Mouse (Mus musculus) kidney, postnatal 4 days (tissue): Measurements from ENCODE around the gene Gm20388.

Experiments
- DNase-seq, 2 experiments: peaks; one replicate each; pipeline ENCODE4 v3.0.0; 2021; ENCODE audit warnings: mixed read lengths in 2 of 2

Gm20388 gene

GRCm38 (mm10) chr8:121695585-121696184 is 1785.0 kb downstream of the Gm20388 start:
- DNase-seq = peak; percentile 21 to 41

DNA sequence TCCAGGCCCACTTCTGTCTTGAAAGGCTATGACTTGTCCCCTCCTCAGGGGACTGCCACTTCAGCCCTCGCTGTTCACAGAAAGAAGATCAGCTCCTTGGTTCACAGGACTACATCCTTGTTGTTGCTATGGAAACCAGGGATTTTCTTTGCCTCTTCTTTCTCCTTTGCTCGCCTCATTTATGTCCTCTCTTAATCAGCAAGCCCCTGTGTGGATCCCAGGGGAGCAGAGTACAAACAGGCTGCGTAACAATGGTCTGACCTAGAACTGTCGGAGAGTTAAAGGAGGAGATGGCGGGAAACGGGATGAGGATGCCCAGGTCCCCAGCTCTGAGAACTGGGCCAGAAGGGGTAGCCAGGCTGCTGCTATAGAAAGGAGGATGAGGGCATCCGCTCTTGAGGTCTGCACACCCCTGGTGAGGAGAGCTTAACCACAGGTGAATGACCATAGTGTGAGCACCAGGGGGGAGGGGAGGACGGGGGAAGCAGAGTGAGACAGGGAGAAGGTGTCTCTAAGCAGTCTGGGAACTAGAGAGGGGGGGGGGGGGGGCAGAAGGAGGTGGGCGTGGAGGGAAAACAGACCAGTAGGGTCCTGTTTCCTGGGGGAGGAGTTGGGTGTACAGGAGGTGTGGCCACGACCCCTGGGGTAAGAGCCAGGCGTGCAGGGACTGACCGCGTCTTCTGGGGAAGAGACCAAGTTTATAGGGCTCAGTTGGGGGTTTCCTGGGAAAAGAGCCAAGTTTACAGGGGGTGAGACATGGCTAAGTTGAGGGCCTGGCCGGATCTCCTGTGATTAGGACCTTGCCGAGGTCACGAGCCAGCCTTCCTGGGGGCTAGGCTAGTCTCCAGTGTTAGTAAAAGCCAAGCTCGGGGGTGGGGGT is 1787.3 kb downstream of the Gm20388 start:
- DNase-seq = peak; percentile 51 to 52

GRCm38 (mm10) chr8:121698615-121699101 is 1788.0 kb downstream of the Gm20388 start:
- peak in 1 of 2 experiments; percentile 20 for DNase-seq

GRCm38 (mm10) chr8:121699936-121700335 is 1789.3 kb downstream of the Gm20388 start:
- DNase-seq = no peak

DNA sequence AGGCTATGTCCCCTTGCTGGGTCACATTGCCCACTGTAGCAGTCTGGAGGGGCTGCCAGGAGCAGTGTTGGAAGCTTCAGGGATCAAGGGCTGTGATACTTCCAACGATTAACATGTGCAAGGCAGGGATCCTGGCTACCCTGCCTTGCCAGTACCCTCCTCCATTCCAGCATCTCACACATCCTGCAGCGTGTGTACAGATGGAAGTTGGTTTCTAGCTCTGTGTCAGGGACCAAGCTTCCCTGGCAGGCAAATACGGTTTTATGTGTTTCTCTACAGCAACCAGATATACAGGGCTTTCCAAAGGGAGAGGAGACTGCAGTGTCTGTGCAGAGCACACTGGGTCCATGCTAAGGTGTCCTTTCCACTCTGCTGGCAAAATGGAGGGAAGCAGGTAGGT is 1794.5 kb downstream of the Gm20388 start:
- DNase-seq = no peak

DNA sequence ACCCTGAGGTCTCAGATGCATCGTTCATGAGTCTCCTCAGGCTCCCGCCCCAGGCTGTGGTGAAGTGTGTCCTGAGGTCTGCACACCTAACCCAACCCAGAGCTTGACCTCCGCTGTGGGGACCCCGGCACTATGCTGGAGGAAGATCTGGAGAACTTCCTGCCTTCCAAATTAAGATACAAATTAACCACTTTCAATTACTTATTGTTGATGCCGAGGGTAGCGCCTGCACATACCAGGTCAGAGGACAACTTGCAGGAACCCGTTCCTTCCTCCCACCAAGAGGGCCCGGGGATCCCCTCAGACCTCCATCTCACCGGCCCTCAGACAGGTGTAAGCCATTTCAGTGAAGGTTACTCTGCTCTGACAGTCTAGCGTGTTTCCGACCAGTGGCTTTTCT is 1796.3 kb downstream of the Gm20388 start:
- no peak for DNase-seq

- DNase-seq = peak in 1 of 2 experiments; percentile 28
Measured at GRCm38 (mm10) chr8:121708406-121708805, 1797.8 kb downstream of the Gm20388 start.

- no peak for DNase-seq
Measured at GRCm38 (mm10) chr8:121717502-121717901, 1806.9 kb downstream of the Gm20388 start.

GRCm38 (mm10) chr8:121717982-121718425 is 1807.4 kb downstream of the Gm20388 start:
- DNase-seq = peak; percentile 93

GRCm38 (mm10) chr8:121718925-121719324 is 1808.3 kb downstream of the Gm20388 start:
- DNase-seq = no peak

DNA sequence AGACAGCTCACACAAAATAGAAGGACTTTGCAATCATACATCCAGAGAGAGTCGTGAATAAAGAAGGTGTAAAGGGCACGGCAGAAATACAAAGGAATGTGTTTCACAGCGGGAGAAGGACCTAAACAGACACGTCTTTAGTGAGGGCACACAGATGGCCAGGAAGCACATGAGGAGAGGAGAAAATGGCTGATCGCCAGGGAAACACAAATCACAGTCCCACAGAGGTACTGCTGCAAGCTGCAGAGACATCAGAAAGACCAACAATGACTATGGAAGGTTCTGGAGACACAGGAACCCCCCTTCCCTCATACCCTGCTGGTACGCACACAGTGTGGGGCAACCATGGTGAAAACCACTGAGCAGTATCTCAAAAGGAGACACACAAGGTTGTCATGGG is 1810.4 kb downstream of the Gm20388 start:
- DNase-seq = no peak

DNA sequence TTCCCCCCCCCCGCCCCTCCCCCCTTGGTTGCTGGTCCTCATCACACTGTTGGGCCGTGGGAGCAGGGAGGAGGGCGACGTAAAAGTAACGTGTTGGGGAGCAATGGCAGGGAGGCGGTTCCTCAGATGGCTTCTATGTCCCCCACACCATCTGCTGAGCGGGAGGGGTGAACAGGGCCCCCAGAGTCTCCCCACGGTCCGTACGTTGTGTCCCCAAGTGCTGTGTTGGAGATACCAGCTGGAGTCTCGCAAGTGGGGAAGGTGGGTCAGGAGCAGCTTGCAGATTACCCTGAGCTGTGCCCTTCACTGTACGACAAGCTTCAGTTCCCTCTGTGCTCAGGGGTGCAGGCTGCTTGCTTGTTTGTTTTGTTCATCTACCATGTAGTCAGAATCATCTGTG is 1813.2 kb downstream of the Gm20388 start:
- no peak for DNase-seq

GRCm38 (mm10) chr8:121727164-121727563 is 1816.5 kb downstream of the Gm20388 start:
- no peak for DNase-seq

GRCm38 (mm10) chr8:121729323-121729722 is 1818.7 kb downstream of the Gm20388 start, which contains the start of gene Jph3:
TSS of gene Jph3 (plus strand) at chr8:121729623.
- DNase-seq = no peak

GRCm38 (mm10) chr8:121729754-121730153 is 1819.1 kb downstream of the Gm20388 start:
- DNase-seq = no peak

- peak in 1 of 2 experiments; percentile 46 for DNase-seq
Measured at GRCm38 (mm10) chr8:121730170-121730569, 1819.5 kb downstream of the Gm20388 start.

DNA sequence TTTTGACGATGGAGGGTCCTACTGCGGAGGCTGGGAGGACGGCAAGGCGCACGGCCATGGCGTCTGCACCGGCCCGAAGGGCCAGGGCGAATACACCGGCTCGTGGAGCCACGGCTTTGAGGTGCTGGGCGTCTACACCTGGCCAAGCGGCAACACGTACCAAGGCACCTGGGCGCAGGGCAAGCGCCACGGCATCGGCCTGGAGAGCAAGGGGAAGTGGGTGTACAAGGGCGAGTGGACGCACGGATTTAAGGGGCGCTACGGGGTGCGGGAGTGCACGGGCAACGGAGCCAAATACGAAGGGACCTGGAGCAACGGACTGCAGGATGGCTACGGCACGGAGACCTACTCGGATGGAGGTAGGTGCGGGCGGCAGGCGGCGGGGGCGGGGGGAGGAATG is 1820.0 kb downstream of the Gm20388 start:
- no peak for DNase-seq

GRCm38 (mm10) chr8:121731060-121731459 is 1820.4 kb downstream of the Gm20388 start:
- DNase-seq = no peak

DNA sequence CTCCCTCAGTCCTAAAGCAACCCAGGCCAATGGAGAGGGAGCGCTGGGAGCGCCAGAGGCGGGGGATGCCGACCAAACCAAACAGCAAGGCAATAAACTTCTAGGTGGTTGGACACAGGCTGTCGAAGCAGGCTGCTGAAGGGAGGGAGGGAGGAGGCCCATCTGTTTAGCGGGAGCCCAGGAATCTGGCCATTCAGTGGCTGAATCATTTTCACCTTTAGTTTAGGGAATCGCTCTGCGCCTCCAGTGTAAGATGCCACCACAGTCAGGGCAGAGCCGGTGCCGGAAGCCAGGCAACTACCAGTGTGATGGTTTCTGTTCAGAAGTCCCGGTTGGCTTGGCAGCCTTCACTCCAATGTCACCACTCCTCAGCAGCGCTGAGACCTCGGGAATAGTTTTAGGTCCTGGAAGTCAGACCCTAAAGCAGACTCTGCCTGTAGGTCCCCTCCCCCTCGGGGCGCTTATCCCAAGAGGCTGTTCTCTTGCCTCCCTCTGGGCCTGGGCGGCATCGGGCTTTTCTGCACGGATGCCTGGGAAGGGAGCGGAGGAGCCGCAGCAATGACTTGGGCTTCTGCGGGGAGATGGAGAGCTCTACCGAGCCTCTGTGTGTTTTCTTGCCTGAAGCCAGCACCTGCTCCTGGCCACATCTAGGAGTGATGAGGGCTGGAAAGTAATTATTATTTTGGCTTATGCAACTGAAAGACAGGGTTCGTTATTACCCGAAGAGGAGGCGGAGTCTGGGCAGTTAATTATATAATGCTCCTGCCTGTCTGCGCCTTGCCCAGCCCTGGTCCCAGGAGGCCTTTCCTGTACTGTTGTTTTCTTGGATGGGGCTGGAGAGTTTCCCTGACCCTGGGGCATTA is 1821.1 kb downstream of the Gm20388 start:
- peak in 1 of 2 experiments; percentile 11 for DNase-seq

DNA sequence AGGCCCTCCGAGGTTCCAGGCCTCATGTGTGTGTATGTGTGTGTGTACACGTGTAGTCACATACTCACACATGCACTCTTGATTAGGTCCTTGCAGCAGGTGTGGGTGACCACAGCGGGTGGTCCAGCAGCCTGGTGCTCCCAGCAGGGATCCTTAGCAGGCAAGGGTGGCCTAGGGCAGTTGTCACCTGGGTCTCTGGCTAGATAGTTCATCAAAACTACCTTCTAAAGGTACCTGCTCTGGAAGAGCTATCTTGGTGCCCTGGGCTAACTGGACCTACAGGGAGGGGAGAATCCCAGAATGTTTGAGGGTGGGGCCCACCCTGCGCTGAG is 1821.7 kb downstream of the Gm20388 start:
- DNase-seq = no peak

GRCm38 (mm10) chr8:121734262-121734661 is 1823.6 kb downstream of the Gm20388 start:
- no peak for DNase-seq

DNA sequence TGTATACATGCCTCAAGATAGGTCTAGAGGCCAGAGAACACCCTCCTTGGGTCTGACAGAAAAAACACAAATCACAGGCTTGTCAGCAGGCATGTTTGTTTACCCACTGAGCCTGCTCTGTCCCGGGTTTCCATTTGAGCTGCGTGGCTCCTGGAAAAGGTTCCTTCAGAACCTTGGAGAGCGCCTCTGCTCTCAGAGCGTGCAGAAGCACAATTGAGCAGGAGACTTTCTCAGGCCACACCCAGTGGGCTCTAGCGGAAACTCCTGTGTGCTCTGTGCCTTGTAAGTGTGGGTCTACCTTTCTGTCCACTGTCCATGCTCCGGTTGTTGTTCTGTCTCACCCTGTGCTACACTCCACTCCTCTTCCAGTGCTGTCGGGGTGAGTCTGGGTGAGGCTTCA is 1825.6 kb downstream of the Gm20388 start:
- DNase-seq = peak; percentile 80 to 84

DNA sequence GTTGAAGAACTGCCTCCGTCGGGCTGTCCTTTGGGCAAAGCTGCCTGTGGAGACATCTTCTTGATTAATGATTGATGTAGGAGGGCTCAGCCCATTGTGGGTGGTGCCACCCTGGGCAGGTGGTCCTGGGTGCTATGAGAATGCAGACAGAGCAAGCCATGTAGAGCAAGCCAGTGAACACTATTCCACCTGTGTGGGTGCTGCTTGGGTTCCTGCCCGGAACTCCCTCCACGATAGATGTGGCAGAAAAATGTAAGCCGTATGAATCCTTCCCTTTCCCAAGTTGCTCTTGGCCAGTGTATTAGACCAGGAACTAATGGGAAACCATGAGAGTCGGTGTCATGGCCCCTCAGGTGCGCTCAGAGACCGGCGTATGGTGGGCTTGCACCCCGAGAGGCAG is 1830.1 kb downstream of the Gm20388 start:
- DNase-seq = no peak
